Mouse (Mus musculus) small intestine, adult 2 months (tissue): ENCODE measurements around the gene Fzd2. TPM values are rescaled to one million over a fixed set of nuclear protein-coding genes. Genes with fewer than 3 reads are reported as not detected.

Source experiments
- H3K27ac ChIP-seq: fragments of 200-500 bp; 2 replicates; pipeline ENCODE4 v1.5.1; 2012; ENCODE audit warnings: low read depth, low read length, control low read depth, inconsistent platforms; ENCODE audit not compliant: insufficient read depth
- H3K27me3 ChIP-seq: fragments of 200-500 bp; 2 replicates; pipeline ENCODE4 v1.6.1; 2012; ENCODE audit warnings: mild to moderate bottlenecking, moderate library complexity, low read length, inconsistent platforms; ENCODE audit not compliant: control insufficient read depth, insufficient read depth
- H3K36me3 ChIP-seq: fragments of 200-500 bp; 2 replicates; pipeline ENCODE4 v1.6.1; 2012; ENCODE audit warnings: mild to moderate bottlenecking, low read length, control low read depth, inconsistent platforms; ENCODE audit not compliant: control insufficient read depth, insufficient read depth
- H3K4me1 ChIP-seq: fragments of 200-500 bp; 2 replicates; pipeline ENCODE4 v1.6.1; 2012; ENCODE audit warnings: low read length, inconsistent platforms, mixed read lengths; ENCODE audit not compliant: control insufficient read depth, insufficient read depth, insufficient read length
- H3K4me3 ChIP-seq: fragments of 200-500 bp; 2 replicates; pipeline ENCODE4 v1.5.1; 2012; ENCODE audit warnings: low read depth, mild to moderate bottlenecking, control low read depth, inconsistent platforms, low read length, moderate library complexity
- CTCF ChIP-seq: fragments of 200-500 bp; IDR thresholded peaks from 2 replicates; pipeline ENCODE4 v1.5.1; 2012; ENCODE audit warnings: low read depth, mild to moderate bottlenecking, control low read depth, inconsistent platforms, low read length, moderate library complexity, mixed read lengths; ENCODE audit not compliant: insufficient replicate concordance, insufficient read length; ENCODE audit errors: extremely low read depth
- POLR2A ChIP-seq: fragments of 200-500 bp; IDR thresholded peaks from 2 replicates; pipeline ENCODE4 v1.6.1; 2012; ENCODE audit warnings: low read depth, mild to moderate bottlenecking, control low read depth, inconsistent platforms, low read length, moderate library complexity
- WGBS: fragments of 180-500 bp; shearing (Covaris S2); methylation state at CpG from one replicate; pipeline ENCODE4 v1.1.7; 2018; 5-methylcytosine and 5-hydroxymethylcytosine counted together
- polyA plus RNA-seq: library from polyadenylated mRNA; depleted of rRNA; stranded (reverse); fragments of >200 nt; gene quantifications from 2 replicates; pipeline ENCODE4 v1.2.3, GENCODE M21; 2012

Gene Fzd2
- polyA plus RNA-seq, 1 experiment, result 12.4 TPM

DNA sequence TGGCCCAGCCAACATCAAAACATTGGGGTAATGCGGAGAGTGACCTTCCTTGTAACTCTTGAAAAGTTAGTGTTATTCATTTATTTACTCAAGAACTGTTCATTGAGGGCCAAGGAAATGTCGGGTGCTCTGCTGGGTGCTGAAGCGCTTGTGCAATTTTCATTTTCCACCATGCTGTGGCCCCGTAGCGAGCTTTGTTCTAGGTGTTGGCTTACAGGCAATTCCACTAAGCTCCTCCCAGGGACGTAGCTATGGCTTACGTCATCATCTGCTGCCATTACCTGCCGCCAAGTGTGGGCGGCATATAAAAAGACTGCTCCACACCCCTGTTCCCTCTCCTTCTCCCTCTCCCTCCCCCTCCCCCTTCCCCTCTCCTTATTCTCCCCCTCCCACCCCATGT, 29.2 kb downstream of the Fzd2 start:
- Histone ChIP-seq H3K27ac (no peak overlapping the region), H3K36me3 (no peaks in the 10 kb centered on the region), H3K27me3 (no peaks in the 10 kb centered on the region), H3K4me3 (no peak overlapping the region), H3K4me1 (no peaks in the 10 kb centered on the region; the same call in none of the 2 replicates)
- 9% methylated on average over 9 of the region's 9 CpGs for WGBS
- TF ChIP-seq CTCF (no peak), POLR2A (no peak)

- no peak for TF ChIP-seq CTCF
- no peak for TF ChIP-seq POLR2A
- Histone ChIP-seq H3K36me3 (no peaks in the 10 kb centered on the region), H3K4me3 (no peak overlapping the region), H3K4me1 (no peaks in the 10 kb centered on the region; the same call in none of the 2 replicates), H3K27me3 (no peaks in the 10 kb centered on the region), H3K27ac (no peak overlapping the region)
- 28% methylated on average over 12 of the region's 12 CpGs for whole genome bisulfite sequencing
Observed at GRCm38 (mm10) chr11:102636887-102637286, 32.7 kb downstream of the Fzd2 start.

DNA sequence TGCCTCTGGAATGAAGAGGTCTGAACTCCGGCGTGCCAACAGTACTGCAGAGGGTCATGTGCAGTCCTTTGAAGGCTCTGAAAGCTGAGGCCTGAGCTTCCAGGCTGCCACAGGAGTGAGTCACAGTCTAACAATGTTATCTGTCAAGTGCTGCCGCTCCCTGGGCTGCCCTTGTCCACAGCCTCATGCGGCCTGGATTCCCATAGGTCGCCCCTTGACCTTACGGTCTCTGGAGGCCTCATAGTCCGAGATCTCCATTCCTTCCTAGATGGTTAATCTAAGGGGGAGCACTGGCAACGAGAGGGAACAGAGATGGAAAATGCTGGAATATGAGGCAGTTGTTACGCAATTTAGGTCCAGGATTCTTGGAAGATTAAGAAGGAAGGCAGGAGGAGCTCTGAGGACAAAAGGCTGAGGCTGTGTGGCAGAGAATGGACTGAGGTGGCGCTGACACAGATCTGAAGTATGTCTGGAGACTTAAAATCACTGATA, 39.7 kb downstream of the Fzd2 start:
- WGBS, result 23% methylated on average over 10 of the region's 10 CpGs
- peak overlapping the region; percentile 35; the same call in 1 of the 2 replicates for H3K27ac ChIP-seq
- H3K27me3 ChIP-seq, result no peaks in the 10 kb centered on the region
- no peak overlapping the region for H3K4me3 ChIP-seq
- H3K4me1 ChIP-seq, result peaks cover 7% of the 10 kb centered on the region; the same call in 1 of the 2 replicates
- TF ChIP-seq CTCF (peak; percentile 19; the same call in 1 of the 2 replicates), POLR2A (no peak)
- no peaks in the 10 kb centered on the region for H3K36me3 ChIP-seq

DNA sequence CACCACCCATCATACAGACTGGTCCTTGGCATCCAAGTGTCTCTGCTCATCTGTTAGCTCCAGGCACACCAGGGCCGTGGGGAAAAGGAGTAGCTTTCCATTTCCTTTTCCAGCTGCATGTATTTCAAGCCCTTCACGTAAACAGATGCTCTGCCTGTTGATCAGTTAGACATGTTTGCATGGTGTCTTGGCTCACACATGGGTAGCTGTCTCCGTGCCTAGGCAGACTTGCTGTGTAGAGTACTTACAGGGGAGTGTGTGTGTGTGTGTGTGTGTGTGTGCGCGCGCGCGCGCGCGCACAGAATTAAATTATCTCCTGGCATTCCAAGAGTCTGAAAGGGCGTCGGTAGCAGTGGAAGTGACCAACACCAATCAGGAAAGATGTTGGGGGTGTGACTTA, 42.0 kb downstream of the Fzd2 start:
- TF ChIP-seq CTCF, result no peak
- no peak for TF ChIP-seq POLR2A
- no peak overlapping the region for H3K27ac ChIP-seq
- no peaks in the 10 kb centered on the region for H3K27me3 ChIP-seq
- H3K4me3 ChIP-seq, result no peak overlapping the region
- WGBS, result 81% methylated on average over 13 of the region's 13 CpGs
- peaks cover 7% of the 10 kb centered on the region; the same call in 1 of the 2 replicates for H3K4me1 ChIP-seq
- no peaks in the 10 kb centered on the region for H3K36me3 ChIP-seq

- peaks cover 7% of the 10 kb centered on the region; the same call in 1 of the 2 replicates for H3K4me1 ChIP-seq
- WGBS, result 82% methylated on average over 12 of the region's 12 CpGs
- H3K27ac ChIP-seq, result no peak overlapping the region
- no peak overlapping the region for H3K4me3 ChIP-seq
- H3K27me3 ChIP-seq, result no peaks in the 10 kb centered on the region
- TF ChIP-seq POLR2A (no peak), CTCF (no peak)
- H3K36me3 ChIP-seq, result no peaks in the 10 kb centered on the region
Observed at GRCm38 (mm10) chr11:102647885-102648284, 43.7 kb downstream of the Fzd2 start.

DNA sequence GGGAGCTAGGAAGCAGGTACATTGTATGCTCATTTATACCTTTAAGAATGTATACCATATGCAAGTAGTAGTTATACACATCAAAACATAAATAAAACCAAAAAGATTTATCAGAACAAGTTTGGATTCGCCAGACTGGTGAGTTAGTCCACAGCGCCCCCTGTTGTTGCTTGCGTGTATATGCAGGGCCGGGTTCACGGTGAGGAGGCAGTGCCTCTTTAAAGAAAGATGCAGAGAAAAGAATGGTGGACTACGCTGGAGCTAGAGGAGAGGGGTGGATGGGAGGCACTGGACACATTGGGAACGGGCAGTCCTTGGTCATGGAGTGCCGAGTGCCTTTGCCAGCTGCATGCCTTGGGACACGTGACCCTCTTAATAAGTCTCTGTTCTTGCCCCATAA, 47.2 kb downstream of the Fzd2 start:
- Histone ChIP-seq H3K27me3 (no peaks in the 10 kb centered on the region), H3K36me3 (no peaks in the 10 kb centered on the region), H3K4me1 (peaks cover 3% of the 10 kb centered on the region; the same call in 1 of the 2 replicates), H3K27ac (no peak overlapping the region), H3K4me3 (no peak overlapping the region)
- 6% methylated on average over 9 of the region's 9 CpGs for WGBS
- TF ChIP-seq POLR2A, result no peak
- peak; percentile 88; the same call in 1 of the 2 replicates for TF ChIP-seq CTCF

GRCm38 (mm10) chr11:102652844-102653243, 48.6 kb downstream of the Fzd2 start:
- no peaks in the 10 kb centered on the region for H3K36me3 ChIP-seq
- H3K4me1 ChIP-seq, result peaks cover 4% of the 10 kb centered on the region
- H3K4me3 ChIP-seq, result no peak overlapping the region
- H3K27me3 ChIP-seq, result no peaks in the 10 kb centered on the region
- 71% methylated on average over 3 of the region's 3 CpGs for WGBS
- TF ChIP-seq CTCF, result peak; percentile 43; the same call in 1 of the 2 replicates
- TF ChIP-seq POLR2A, result no peak
- no peak overlapping the region for H3K27ac ChIP-seq
